Mouse (Mus musculus): ENCODE measurements around the gene Mgat4e. TPM values are rescaled to one million over a fixed set of nuclear protein-coding genes. Genes with fewer than 3 reads are reported as not detected.

Gene Mgat4e
- polyA plus RNA-seq, 1 experiment from 2014 or later, result not detected

DNA sequence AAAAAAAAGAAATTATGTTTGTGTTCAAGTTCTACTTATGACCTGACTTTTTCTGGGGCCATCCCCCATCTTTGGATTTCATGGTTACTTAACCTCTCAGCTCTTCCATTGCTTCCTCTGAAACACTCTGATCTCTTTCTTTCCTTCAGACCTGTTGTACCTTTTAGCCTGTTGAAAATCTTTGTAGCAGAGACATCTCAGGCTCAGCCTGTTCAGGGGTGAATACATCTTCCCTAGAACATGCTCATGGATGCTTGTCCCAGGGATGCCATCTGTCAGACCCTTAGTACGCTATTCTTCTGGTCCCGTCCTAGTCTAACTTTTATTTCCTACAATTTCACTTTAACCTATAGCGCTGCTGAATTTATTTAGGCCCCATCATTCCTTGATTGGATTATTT lies 9.7 kb upstream of the Mgat4e start:
- no peak overlapping the region for H3K4me3 ChIP-seq (replicated peaks; ENCODE audit: low read length)
- no peaks in the 10 kb centered on the region for H3K27me3 ChIP-seq (replicated peaks; ENCODE audit: control insufficient read depth, insufficient read depth, low read length)
- H3K27ac ChIP-seq (ENCODE audit: low read length), result no peak overlapping the region
- no peak overlapping the region for H3K9ac ChIP-seq (replicated peaks; ENCODE audit: low read depth, low read length)
- 75% methylated on average over 3 of the region's 3 CpGs for WGBS
- peaks cover 29% of the 10 kb centered on the region for H3K4me1 ChIP-seq (replicated peaks; ENCODE audit: control insufficient read depth, insufficient read depth, low read length)
- ATAC-seq, result no peak
- no peak overlapping the region for H3K4me2 ChIP-seq (ENCODE audit: low read length)
- H3K36me3 ChIP-seq (ENCODE audit: control insufficient read depth, insufficient read depth), result no peaks in the 10 kb centered on the region
- no peaks in the 10 kb centered on the region for H3K9me3 ChIP-seq (ENCODE audit: control insufficient read depth, low read length)

DNA sequence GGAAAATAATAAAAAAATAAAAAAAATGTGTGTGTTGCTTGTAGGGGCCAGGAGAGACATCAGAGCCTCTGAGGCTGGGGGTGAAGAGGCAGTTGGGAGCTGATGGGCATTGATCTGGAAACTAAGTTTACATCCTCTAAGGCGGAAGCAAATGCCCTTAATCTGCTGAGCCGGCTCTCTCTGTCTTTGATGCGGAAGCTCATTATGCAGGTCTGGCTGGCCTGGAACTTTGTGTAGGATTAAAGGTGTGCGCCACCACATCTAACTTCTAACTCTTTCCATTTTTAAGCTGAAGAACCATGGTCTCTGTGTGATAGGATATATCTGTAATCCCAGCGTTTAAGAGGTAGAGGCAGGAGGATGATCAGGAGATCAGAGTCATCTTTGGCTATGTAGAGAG lies 9.0 kb upstream of the Mgat4e start:
- Histone ChIP-seq H3K9ac (replicated peaks; ENCODE audit: low read depth, low read length) (no peak overlapping the region), H3K27ac (ENCODE audit: low read length) (no peak overlapping the region), H3K4me3 (replicated peaks; ENCODE audit: low read length) (no peak overlapping the region), H3K4me2 (ENCODE audit: low read length) (no peak overlapping the region), H3K9me3 (ENCODE audit: control insufficient read depth, low read length) (no peaks in the 10 kb centered on the region), H3K36me3 (ENCODE audit: control insufficient read depth, insufficient read depth) (no peaks in the 10 kb centered on the region), H3K27me3 (replicated peaks; ENCODE audit: control insufficient read depth, insufficient read depth, low read length) (no peaks in the 10 kb centered on the region), H3K4me1 (replicated peaks; ENCODE audit: control insufficient read depth, insufficient read depth, low read length) (peaks cover 24% of the 10 kb centered on the region)
- WGBS, result 30% methylated on average over 5 of the region's 5 CpGs
- no peak for ATAC-seq

DNA sequence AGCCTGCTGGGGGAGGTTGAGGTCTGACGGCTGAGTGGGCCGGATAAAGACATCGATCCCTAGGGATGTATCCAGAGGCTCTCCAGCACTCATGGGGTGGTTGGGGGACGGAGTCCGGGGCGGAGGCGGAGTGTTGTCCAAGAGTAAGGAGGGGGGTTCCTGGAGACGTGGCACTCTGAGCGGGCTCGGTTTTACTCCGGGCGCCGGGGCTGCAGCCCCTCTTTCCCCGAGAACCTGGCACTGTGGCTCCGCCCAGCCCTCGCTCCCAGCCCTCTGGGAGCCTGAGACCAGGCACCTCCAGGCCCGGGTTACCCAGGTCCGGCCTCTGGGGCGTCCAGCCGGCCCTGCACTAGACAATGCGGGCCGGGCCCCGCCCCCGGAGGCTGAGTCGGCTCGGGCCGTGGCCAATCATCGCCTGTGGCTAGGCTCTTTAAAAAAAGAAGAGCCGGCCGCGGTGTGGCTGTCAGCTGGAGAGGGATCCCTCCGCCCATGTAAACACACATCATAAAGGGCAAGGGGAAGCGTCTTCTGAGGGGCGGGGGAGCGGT lies 7.3 kb upstream of the Mgat4e start:
- H3K9me3 ChIP-seq (ENCODE audit: control insufficient read depth, low read length), result no peaks in the 10 kb centered on the region
- no peaks in the 10 kb centered on the region for H3K27me3 ChIP-seq (replicated peaks; ENCODE audit: control insufficient read depth, insufficient read depth, low read length)
- peak overlapping the region; percentile 83 for H3K4me3 ChIP-seq (replicated peaks; ENCODE audit: low read length)
- peaks cover 15% of the 10 kb centered on the region for H3K4me1 ChIP-seq (replicated peaks; ENCODE audit: control insufficient read depth, insufficient read depth, low read length)
- H3K4me2 ChIP-seq (ENCODE audit: low read length), result peak overlapping the region; percentile 82
- peak; percentile 92 for ATAC-seq
- peak overlapping the region; percentile 97 for H3K27ac ChIP-seq (ENCODE audit: low read length)
- H3K36me3 ChIP-seq (ENCODE audit: control insufficient read depth, insufficient read depth), result no peaks in the 10 kb centered on the region
- WGBS, result under 1% methylated on average over 26 of the region's 35 CpGs
- peak overlapping the region; percentile 96 for H3K9ac ChIP-seq (replicated peaks; ENCODE audit: low read depth, low read length)

DNA sequence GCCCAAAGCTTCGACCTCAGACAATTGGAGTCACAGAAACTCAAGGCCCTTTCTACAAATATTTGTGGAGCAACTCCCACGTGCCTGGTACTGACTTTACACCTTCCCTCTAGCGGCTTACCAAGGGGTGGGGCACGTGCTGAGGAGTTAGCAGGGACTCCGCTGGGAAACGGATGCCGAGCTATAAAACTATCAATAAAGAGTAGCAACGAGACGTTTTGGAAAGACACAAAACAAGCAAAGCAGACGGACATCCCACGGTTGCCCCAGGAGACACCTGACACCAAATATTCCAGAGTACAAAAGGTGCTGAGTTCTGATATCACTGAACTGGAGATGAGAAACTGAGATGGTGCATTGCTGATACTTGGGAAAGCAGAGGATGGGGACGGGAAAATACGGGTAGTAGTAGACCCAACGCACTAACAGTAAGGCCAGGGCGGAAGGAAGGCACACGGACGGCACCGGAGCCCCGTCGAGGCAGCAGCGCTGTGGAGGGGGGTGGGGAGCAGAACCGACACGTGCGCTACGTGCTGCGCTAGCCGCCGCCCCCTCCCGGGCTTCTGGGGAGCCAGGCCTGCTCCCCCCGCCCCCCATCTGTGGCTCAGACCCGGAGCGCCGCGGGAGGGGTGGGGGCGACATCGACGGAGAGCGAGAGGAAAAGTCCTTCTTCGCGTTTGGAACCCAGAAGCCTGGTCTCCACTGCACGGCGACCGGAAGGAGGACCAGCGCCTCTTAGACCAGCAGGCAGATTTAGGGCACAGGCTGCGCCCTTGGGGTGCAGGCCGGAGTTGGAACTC lies 6.6 kb upstream of the Mgat4e start:
- H3K9ac ChIP-seq (replicated peaks; ENCODE audit: low read depth, low read length), result peak overlapping the region; percentile 96

DNA sequence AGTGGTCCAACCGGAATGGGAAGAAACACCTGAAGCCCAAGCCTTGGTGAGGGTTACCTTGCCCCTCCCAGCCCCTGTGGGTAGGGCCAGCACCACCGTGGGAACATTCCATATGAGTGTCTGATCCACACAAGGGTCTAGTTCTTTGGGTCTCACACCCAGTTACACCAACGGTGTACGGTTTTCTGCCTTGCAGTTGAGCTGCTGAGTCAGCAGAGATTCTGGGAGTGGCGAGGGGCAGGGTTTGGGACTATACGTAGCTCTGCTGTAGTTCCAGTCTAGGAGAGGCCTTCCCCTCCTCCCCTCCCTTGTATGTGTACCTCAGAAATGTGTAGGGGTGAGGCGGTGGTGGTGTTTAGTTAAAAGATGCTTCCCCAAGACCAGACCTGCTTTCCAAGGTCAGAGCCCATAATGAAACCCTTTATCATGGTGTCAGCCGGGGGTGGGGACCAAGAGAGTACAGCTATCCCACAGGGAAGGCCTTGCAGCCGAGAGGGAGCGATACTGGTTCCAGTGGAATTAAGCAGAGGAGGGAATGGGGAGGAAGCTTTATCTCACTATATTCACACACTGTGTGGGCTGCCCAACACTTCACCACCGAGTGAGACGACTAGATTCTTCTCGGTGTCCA lies 5.9 kb upstream of the Mgat4e start:
- WGBS, result 36% methylated on average over 13 of the region's 13 CpGs

More for the DNA sequence above, 6.6 kb upstream of the Mgat4e start:
- Histone ChIP-seq H3K4me1 (replicated peaks; ENCODE audit: control insufficient read depth, insufficient read depth, low read length) (peaks cover 15% of the 10 kb centered on the region), H3K27ac (ENCODE audit: low read length) (peak overlapping the region; percentile 97), H3K36me3 (ENCODE audit: control insufficient read depth, insufficient read depth) (no peaks in the 10 kb centered on the region), H3K4me2 (ENCODE audit: low read length) (peak overlapping the region; percentile 82), H3K9me3 (ENCODE audit: control insufficient read depth, low read length) (no peaks in the 10 kb centered on the region), H3K27me3 (replicated peaks; ENCODE audit: control insufficient read depth, insufficient read depth, low read length) (no peaks in the 10 kb centered on the region), H3K4me3 (replicated peaks; ENCODE audit: low read length) (peak overlapping the region; percentile 83)
- WGBS, result 1% methylated on average over 44 of the region's 46 CpGs
- ATAC-seq, result peak; percentile 48

DNA sequence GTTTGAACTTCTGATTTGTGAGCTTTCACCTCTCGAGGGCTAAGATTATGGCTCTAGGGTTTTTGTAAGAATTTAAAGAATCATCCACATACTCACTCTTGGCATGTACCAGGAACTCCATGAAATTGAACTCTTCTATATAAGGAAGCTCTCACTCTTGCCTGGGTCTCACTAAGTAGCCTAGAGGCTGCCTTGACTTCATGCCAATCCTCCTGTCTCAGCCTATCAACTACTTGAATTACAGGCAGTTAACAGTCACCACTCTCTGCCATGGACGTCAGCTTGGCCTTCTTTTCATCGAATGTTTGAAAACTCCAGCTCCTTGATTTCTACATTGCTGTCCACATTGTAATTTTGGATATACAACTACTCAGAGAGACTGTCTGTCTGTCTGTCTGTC lies 2.9 kb upstream of the Mgat4e start:
- ATAC-seq, result no peak
- H3K4me3 ChIP-seq (replicated peaks; ENCODE audit: low read length), result no peak overlapping the region
- no peaks in the 10 kb centered on the region for H3K36me3 ChIP-seq (ENCODE audit: control insufficient read depth, insufficient read depth)
- peaks cover 15% of the 10 kb centered on the region for H3K4me1 ChIP-seq (replicated peaks; ENCODE audit: control insufficient read depth, insufficient read depth, low read length)
- no peaks in the 10 kb centered on the region for H3K27me3 ChIP-seq (replicated peaks; ENCODE audit: control insufficient read depth, insufficient read depth, low read length)
- no peak overlapping the region for H3K27ac ChIP-seq (ENCODE audit: low read length)
- no peak overlapping the region for H3K4me2 ChIP-seq (ENCODE audit: low read length)
- H3K9ac ChIP-seq (replicated peaks; ENCODE audit: low read depth, low read length), result no peak overlapping the region
- no peaks in the 10 kb centered on the region for H3K9me3 ChIP-seq (ENCODE audit: control insufficient read depth, low read length)
- WGBS, result 70% methylated on average over 3 of the region's 3 CpGs

More for the DNA sequence above, 5.9 kb upstream of the Mgat4e start:
- Histone ChIP-seq H3K4me3 (replicated peaks; ENCODE audit: low read length) (no peak overlapping the region; the same call in 1 of the 2 replicates), H3K4me2 (ENCODE audit: low read length) (peak overlapping the region; percentile 82), H3K9ac (replicated peaks; ENCODE audit: low read depth, low read length) (peak overlapping the region; percentile 96; the same call in 1 of the 2 replicates), H3K27ac (ENCODE audit: low read length) (no peak overlapping the region), H3K4me1 (replicated peaks; ENCODE audit: control insufficient read depth, insufficient read depth, low read length) (peaks cover 15% of the 10 kb centered on the region), H3K27me3 (replicated peaks; ENCODE audit: control insufficient read depth, insufficient read depth, low read length) (no peaks in the 10 kb centered on the region), H3K9me3 (ENCODE audit: control insufficient read depth, low read length) (no peaks in the 10 kb centered on the region), H3K36me3 (ENCODE audit: control insufficient read depth, insufficient read depth) (no peaks in the 10 kb centered on the region)
- ATAC-seq, result no peak

DNA sequence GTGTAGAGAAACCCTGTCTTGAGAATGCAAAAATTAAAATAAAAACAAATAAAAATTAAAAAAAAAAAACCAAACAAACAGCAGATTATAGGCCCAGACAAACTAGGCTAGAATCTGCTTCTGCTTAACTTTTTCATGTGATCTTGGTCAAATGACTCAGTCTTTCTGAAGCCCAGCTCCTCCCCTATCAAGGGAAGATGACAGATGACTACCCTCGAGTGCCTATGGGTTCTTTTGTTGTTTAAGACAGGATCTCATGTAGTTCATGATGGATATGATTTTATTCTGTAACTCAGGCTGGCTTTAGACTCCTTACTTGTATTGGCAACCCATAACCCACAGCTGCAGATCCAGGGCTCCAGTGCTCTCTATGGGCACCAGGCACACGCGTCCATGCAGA lies 2.4 kb upstream of the Mgat4e start:
- 91% methylated on average over 3 of the region's 3 CpGs for WGBS
- no peak overlapping the region for H3K4me2 ChIP-seq (ENCODE audit: low read length)
- no peaks in the 10 kb centered on the region for H3K36me3 ChIP-seq (ENCODE audit: control insufficient read depth, insufficient read depth)
- no peaks in the 10 kb centered on the region for H3K9me3 ChIP-seq (ENCODE audit: control insufficient read depth, low read length)
- no peaks in the 10 kb centered on the region for H3K27me3 ChIP-seq (replicated peaks; ENCODE audit: control insufficient read depth, insufficient read depth, low read length)
- no peak overlapping the region for H3K9ac ChIP-seq (replicated peaks; ENCODE audit: low read depth, low read length)
- no peak overlapping the region for H3K27ac ChIP-seq (ENCODE audit: low read length)
- no peak for ATAC-seq
- no peak overlapping the region for H3K4me3 ChIP-seq (replicated peaks; ENCODE audit: low read length)
- peaks cover 11% of the 10 kb centered on the region for H3K4me1 ChIP-seq (replicated peaks; ENCODE audit: control insufficient read depth, insufficient read depth, low read length)

DNA sequence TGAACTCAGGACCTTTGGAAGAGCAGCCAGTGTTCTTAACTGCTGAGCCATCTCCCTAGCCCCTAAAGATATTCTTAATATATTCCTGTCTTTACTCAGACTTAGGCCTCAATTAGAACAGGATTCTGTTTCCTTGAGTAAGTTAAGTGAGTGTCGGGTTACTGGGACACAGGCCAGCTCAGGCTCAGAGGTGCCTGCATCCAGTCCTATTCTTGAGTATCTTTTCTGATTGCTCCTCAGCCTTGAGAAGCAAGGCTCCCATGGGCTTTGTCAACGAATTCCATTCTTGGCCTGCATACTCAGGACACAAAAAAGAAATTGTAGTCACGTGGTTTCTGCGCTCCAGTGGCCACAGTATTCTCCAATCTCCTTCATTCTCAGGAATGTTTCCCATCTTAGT lies 1.3 kb downstream of the Mgat4e start:
- Histone ChIP-seq H3K27me3 (replicated peaks; ENCODE audit: control insufficient read depth, insufficient read depth, low read length) (no peaks in the 10 kb centered on the region), H3K27ac (ENCODE audit: low read length) (no peak overlapping the region), H3K9me3 (ENCODE audit: control insufficient read depth, low read length) (peaks cover 8% of the 10 kb centered on the region), H3K36me3 (ENCODE audit: control insufficient read depth, insufficient read depth) (no peaks in the 10 kb centered on the region), H3K9ac (replicated peaks; ENCODE audit: low read depth, low read length) (no peak overlapping the region), H3K4me2 (ENCODE audit: low read length) (no peak overlapping the region), H3K4me3 (replicated peaks; ENCODE audit: low read length) (no peak overlapping the region), H3K4me1 (replicated peaks; ENCODE audit: control insufficient read depth, insufficient read depth, low read length) (no peaks in the 10 kb centered on the region)
- ATAC-seq, result no peak
- 49% methylated on average over 4 of the region's 4 CpGs for whole genome bisulfite sequencing

DNA sequence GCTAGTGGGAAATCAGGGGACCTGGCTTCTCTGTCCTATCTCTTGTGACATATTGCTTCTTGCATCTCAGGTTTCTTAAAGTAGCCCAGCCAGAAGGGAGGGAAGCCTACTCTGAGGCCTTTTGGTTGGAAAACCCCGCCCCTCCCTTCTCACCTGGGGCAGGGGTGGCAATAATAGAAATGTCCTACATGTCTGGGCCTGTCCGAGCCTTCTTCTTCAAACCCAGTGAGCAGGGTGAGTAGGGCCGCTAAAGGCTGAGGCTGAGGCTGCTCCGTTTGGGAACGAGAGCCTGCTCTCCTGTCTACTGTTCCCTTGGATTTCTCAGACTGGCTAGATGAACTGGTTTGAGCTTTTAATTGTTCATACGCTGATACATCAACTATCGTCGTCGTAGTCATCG lies 8.9 kb downstream of the Mgat4e start:
- H3K27ac ChIP-seq (ENCODE audit: low read length), result no peak overlapping the region
- ATAC-seq, result no peak
- H3K4me1 ChIP-seq (replicated peaks; ENCODE audit: control insufficient read depth, insufficient read depth, low read length), result no peaks in the 10 kb centered on the region
- WGBS, result 93% methylated on average over 10 of the region's 10 CpGs
- no peaks in the 10 kb centered on the region for H3K36me3 ChIP-seq (ENCODE audit: control insufficient read depth, insufficient read depth)
- no peak overlapping the region for H3K4me3 ChIP-seq (replicated peaks; ENCODE audit: low read length)
- no peak overlapping the region for H3K4me2 ChIP-seq (ENCODE audit: low read length)
- no peaks in the 10 kb centered on the region for H3K27me3 ChIP-seq (replicated peaks; ENCODE audit: control insufficient read depth, insufficient read depth, low read length)
- no peak overlapping the region for H3K9ac ChIP-seq (replicated peaks; ENCODE audit: low read depth, low read length)
- peaks cover 6% of the 10 kb centered on the region for H3K9me3 ChIP-seq (ENCODE audit: control insufficient read depth, low read length)
